Mouse (Mus musculus) midbrain, embryonic 11.5 days (tissue): ENCODE results near the gene 4930550C14Rik. TPM values are rescaled to one million over a fixed set of nuclear protein-coding genes. Genes with fewer than 3 reads are reported as not detected.

Experiments used
- ATAC-seq: fragments of 200-750 bp; cut with Nextera tagmentation; 2 replicates; pipeline ENCODE4 v1.8.0; 2017; ENCODE audit warnings: moderate TSS enrichment, moderate library complexity; ENCODE audit not compliant: low FRiP score
- DNase-seq: peaks from one replicate; pipeline ENCODE4 v3.0.0; 2015; ENCODE audit warnings: low spot score; ENCODE audit errors: missing footprints
- H3K27ac ChIP-seq: fragments of 300-500 bp; sonication (generic); 2 replicates; pipeline ENCODE4 v1.5.1; 2014; ENCODE audit warnings: low read depth, low read length
- H3K27me3 ChIP-seq: fragments of 300-500 bp; sonication (generic); 2 replicates; pipeline ENCODE4 v1.6.1; 2014; ENCODE audit warnings: mild to moderate bottlenecking, low read length, moderate library complexity, mixed read lengths; ENCODE audit not compliant: control insufficient read depth, insufficient read depth
- H3K36me3 ChIP-seq: fragments of 300-500 bp; sonication (generic); 2 replicates; pipeline ENCODE4 v1.6.1; 2014; ENCODE audit warnings: mild to moderate bottlenecking, low read length, moderate library complexity, mixed read lengths; ENCODE audit not compliant: control insufficient read depth, insufficient read depth
- H3K4me1 ChIP-seq: fragments of 300-500 bp; sonication (generic); 2 replicates; pipeline ENCODE4 v1.6.1; 2014; ENCODE audit warnings: low read length; ENCODE audit not compliant: control insufficient read depth, insufficient read depth
- H3K4me2 ChIP-seq: fragments of 300-500 bp; sonication (generic); 2 replicates; pipeline ENCODE4 v1.6.1; 2014; ENCODE audit warnings: mild to moderate bottlenecking, moderate library complexity
- H3K4me3 ChIP-seq: fragments of 300-500 bp; sonication (generic); 2 replicates; pipeline ENCODE4 v1.5.1; 2014; ENCODE audit warnings: low read depth, low read length
- H3K9ac ChIP-seq: fragments of 300-500 bp; sonication (generic); 2 replicates; pipeline ENCODE4 v1.6.1; 2014; ENCODE audit warnings: low read length
- H3K9me3 ChIP-seq: fragments of 300-500 bp; sonication (generic); 2 replicates; pipeline ENCODE4 v1.6.1; 2016; ENCODE audit warnings: low read length; ENCODE audit not compliant: control insufficient read depth
- WGBS: fragments of 180-500 bp; shearing (Covaris S2); extraction: QIAGEN DNeasy Blood & Tissue Kit; methylation state at CpG from one replicate; pipeline ENCODE4 v1.1.7; 2014; 5-methylcytosine and 5-hydroxymethylcytosine counted together
- polyA plus RNA-seq: library from polyadenylated mRNA; unstranded; fragments of >200 nt; fragmentation: Nextera tagmentation; extraction: Ambion mirVana; gene quantifications from 2 replicates; pipeline ENCODE4 v1.2.1, GENCODE M21; 2014

Gene 4930550C14Rik
- polyA plus RNA-seq, 1 experiment from 2014 or later: 0.34 TPM

DNA sequence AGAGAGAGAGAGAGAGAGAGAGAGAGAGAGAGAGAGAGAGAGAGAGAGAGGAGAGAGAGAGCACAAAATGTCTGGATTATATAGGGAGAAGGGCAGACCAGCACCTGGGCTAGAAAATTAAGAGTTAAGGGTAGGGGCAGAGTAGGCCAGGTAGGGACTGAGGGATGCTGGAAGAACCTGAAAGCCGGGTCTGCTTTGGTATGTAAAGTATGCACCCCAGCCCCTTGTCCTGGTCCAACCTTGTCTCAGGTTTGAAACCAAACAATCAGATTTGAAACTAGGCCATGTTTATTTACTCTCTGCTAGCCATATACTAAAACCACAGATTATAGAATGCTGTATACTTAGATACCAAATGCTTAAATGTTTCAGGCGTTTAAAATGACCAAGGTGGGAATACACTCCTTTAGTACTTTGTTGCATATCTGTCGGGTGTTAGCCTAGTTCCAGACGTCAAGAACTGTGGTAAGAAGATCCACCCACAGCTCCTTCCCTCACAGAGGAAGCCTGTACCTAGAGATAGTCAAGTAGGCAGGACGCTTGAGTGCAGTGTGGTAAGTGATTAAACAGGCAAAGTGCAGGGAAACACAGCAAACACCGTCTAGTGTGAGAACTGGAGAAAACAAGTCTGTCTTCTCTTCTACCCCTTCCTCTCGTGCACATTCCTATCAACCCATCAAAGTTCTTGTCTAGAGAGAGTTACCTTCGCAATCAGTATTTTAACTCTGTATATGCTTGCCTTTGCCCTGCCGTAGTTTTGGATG lies 20.2 kb downstream of the 4930550C14Rik start:
- WGBS: 84% methylated on average over 9 of the region's 9 CpGs
- Histone ChIP-seq H3K4me1 (no peaks in the 10 kb centered on the region), H3K9ac (no peak overlapping the region), H3K4me3 (no peak overlapping the region), H3K36me3 (no peaks in the 10 kb centered on the region), H3K9me3 (no peaks in the 10 kb centered on the region), H3K27ac (no peak overlapping the region), H3K4me2 (no peak overlapping the region), H3K27me3 (no peaks in the 10 kb centered on the region)
- ATAC-seq (no peak), DNase-seq (no peak)

DNA sequence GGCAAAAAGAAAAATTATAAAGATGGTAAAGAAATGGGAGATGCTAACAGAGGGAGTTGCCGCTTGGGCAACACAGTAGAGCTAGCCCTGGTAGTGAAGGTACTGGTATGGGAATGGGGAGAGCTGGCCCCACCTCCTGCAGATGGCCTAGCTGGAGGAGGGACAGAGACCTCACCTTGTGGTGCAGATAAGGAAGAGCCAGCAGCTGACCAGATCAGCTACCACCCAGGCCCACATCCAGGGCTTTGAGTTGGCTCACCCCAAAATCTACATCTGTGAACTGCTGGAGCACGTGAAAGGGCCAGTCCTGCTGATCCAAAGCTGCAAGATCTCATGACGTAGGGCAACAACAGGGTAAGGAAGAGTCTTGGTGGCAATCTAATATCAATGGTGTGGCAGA lies 24.6 kb downstream of the 4930550C14Rik start:
- Histone ChIP-seq H3K9me3 (no peaks in the 10 kb centered on the region), H3K27me3 (no peaks in the 10 kb centered on the region), H3K4me2 (no peak overlapping the region), H3K4me3 (no peak overlapping the region), H3K4me1 (no peaks in the 10 kb centered on the region), H3K36me3 (no peaks in the 10 kb centered on the region), H3K9ac (no peak overlapping the region), H3K27ac (no peak overlapping the region)
- 90% methylated on average over 3 of the region's 3 CpGs for WGBS
- ATAC-seq (no peak), DNase-seq (no peak)

DNA sequence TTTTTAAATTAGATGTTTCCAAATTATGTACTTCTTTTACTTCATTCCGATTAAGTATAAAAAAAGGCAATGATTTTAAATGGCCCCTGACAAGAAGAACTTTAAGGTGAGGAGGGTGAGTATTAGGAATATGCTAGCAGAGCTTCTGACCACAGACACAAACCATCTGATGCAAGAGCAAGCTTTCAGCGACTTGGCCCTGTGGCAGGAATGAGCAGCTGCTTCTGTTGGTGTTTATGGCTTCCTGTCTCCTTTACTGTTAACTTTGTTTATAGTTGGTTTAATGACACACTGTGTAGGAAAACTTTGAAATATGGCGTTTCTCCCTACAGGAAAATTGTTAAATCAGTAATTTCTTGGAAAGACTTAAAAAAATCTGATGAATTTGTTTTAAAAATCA lies 25.5 kb downstream of the 4930550C14Rik start:
- DNase-seq (no peak), ATAC-seq (no peak)
- H3K36me3 ChIP-seq: no peaks in the 10 kb centered on the region
- H3K4me3 ChIP-seq: no peak overlapping the region
- 83% methylated on average over 3 of the region's 3 CpGs for WGBS
- no peak overlapping the region for H3K4me2 ChIP-seq
- no peak overlapping the region for H3K27ac ChIP-seq
- no peaks in the 10 kb centered on the region for H3K9me3 ChIP-seq
- H3K9ac ChIP-seq: no peak overlapping the region
- no peaks in the 10 kb centered on the region for H3K27me3 ChIP-seq
- no peaks in the 10 kb centered on the region for H3K4me1 ChIP-seq

DNA sequence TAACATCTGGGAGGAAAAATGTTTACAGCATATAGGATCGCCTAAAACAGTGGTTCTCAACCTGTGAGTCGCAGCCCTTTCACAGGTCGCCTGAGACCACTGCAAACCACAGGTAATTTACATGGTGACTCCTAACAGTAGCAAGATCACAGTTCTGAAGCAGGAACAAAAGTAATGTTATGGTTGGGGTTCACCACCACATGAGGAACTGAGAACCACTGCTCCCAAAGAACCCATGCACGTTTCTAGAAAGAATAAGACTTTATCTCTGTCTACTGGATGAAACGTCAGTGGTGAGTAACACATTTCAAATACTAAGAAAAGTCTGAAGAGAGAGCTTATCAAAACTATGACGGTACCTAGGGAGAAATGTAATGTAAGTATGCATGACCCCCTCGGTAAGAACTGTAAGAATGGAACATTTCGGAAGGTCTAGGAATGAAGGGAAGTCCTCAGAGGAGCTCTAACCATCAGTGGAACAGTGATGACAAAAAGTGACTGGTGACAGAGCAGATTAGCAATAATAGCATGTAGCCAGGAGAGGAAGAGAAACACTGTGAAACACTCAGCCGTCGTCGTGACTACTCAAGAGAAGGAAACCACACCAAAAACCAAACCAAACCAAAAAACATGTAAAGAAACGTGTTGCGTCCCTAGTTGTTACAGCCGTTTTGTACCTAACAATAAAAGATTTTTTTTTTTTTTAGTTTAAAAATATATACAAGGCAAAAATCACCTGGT lies 33.9 kb downstream of the 4930550C14Rik start:
- Histone ChIP-seq H3K27ac (no peak overlapping the region), H3K36me3 (peaks cover 2% of the 10 kb centered on the region; the same call in 1 of the 2 replicates), H3K27me3 (no peaks in the 10 kb centered on the region), H3K4me1 (no peaks in the 10 kb centered on the region), H3K4me2 (no peak overlapping the region), H3K9ac (no peak overlapping the region), H3K9me3 (no peaks in the 10 kb centered on the region), H3K4me3 (no peak overlapping the region)
- ATAC-seq: no peak
- no peak for DNase-seq
- WGBS: 91% methylated on average over 14 of the region's 14 CpGs

DNA sequence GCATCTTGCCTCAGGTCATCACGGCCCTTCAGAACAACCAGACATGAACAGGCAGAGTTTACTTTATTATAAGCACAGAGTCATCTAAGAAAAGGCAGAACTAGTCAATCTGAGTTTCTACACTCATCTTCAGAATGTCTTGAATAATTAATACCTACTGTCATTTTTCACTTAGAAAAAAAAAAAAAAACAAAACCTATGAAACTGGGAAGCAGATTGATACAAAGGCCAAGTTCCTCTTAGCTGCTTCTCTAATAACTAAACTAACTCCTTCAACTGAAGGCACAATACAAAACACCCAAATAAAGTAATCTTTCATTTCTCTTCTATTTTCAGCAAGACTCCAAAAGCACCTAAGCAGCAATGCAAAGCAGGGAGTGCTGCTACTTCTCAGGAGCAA lies 48.5 kb downstream of the 4930550C14Rik start:
- Histone ChIP-seq H3K27ac (no peak overlapping the region), H3K36me3 (peaks cover 2% of the 10 kb centered on the region; the same call in 1 of the 2 replicates), H3K4me2 (no peak overlapping the region), H3K27me3 (no peaks in the 10 kb centered on the region), H3K9me3 (no peaks in the 10 kb centered on the region), H3K9ac (no peak overlapping the region), H3K4me1 (no peaks in the 10 kb centered on the region), H3K4me3 (no peak overlapping the region)
- DNase-seq (no peak), ATAC-seq (no peak)
- WGBS: 92% methylated on average over 1 of the region's 1 CpGs

DNA sequence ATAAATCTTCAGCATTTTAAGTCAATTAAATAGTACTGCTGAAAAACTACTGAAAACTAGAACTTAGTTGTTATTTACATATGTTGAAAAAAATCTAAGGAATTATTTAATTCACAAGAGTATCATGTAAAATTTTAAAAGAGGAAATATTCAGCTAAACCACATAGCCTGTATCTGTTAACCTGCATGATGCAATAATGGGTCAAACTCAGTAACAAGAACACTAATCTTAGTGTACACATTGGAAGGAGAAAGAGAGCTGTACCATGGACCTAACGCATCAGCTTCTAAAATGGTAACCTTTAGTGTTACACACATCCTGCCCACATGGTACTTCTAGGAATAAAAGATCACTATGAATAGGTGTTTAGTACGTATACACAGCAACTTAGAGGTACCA lies 49.9 kb downstream of the 4930550C14Rik start:
- no peak overlapping the region for H3K4me3 ChIP-seq
- H3K36me3 ChIP-seq: no peaks in the 10 kb centered on the region; the same call in 1 of the 2 replicates
- DNase-seq: no peak

DNA sequence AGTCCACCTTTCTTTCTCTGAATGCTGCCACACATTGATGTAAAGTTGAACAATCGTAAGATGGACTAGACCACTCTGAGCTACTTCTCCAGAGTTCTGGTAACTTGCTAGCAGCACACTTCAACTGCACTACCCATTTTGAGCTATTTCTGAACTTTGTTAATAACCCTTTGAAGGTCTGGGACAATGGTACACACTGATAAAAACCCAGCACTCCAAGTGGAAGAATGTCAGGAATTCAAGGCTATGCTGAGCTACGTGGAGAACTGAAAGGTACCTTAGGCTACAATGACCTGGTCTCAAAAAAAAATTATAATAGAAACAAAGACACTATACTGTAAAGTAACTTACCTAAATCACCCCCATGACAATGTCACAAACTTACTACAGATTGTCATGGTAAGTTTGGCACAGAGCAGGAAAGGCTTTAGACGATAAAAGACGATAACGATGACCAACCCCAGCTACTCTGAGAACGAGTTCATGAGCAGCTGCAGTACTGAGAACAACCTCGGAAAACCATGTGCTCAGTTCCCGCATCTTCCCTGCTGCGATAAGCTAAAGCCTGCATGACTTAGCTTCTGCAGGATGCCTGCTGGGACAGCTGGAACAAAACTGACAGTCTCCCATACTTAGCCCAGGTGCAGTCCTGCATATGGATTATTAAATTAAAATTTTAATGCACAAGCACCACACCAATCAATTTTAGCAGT lies 70.8 kb downstream of the 4930550C14Rik start:
- DNase-seq (no peak), ATAC-seq (no peak)
- no peak overlapping the region for H3K4me2 ChIP-seq
- H3K27ac ChIP-seq: no peak overlapping the region
- no peaks in the 10 kb centered on the region for H3K9me3 ChIP-seq
- no peak overlapping the region for H3K9ac ChIP-seq
- H3K4me1 ChIP-seq: no peaks in the 10 kb centered on the region
- no peak overlapping the region for H3K4me3 ChIP-seq
- no peaks in the 10 kb centered on the region for H3K27me3 ChIP-seq
- WGBS: 84% methylated on average over 9 of the region's 9 CpGs
- no peaks in the 10 kb centered on the region for H3K36me3 ChIP-seq

More for the DNA sequence above, 49.9 kb downstream of the 4930550C14Rik start:
- no peak overlapping the region for H3K9ac ChIP-seq
- no peaks in the 10 kb centered on the region for H3K4me1 ChIP-seq
- ATAC-seq: no peak
- H3K4me2 ChIP-seq: no peak overlapping the region
- H3K27ac ChIP-seq: no peak overlapping the region
- WGBS: 94% methylated on average over 2 of the region's 2 CpGs
- no peaks in the 10 kb centered on the region for H3K9me3 ChIP-seq
- H3K27me3 ChIP-seq: no peaks in the 10 kb centered on the region
